Mouse (Mus musculus) limb, embryonic 14.5 days (tissue): ENCODE measurements at regions not wholly inside any gene's neighbourhood (a gene's known extent, or its start where the extent isn't known, plus 50 kb on each side); places are given as distances from the start of the nearest gene placed in this dataset.

ENCODE experiments used
- ATAC-seq: fragments of 200-750 bp; cut with Nextera tagmentation; 2 replicates; pipeline ENCODE4 v1.8.0; 2017; ENCODE audit warnings: low read depth, moderate number of reproducible peaks, moderate TSS enrichment; ENCODE audit not compliant: low FRiP score
- DNase-seq: peaks from one replicate; pipeline ENCODE4 v3.0.0-alpha.2; 2015; ENCODE audit warnings: low spot score
- H3K27ac ChIP-seq: fragments of 300-500 bp; sonication (generic); replicated peaks from 2 replicates; pipeline ENCODE4 v1.5.1; 2014; ENCODE audit warnings: low read depth, mild to moderate bottlenecking, low read length, moderate library complexity, mixed read lengths
- H3K27me3 ChIP-seq: fragments of 300-500 bp; sonication (generic); 2 replicates; pipeline ENCODE4 v1.6.1; 2014; ENCODE audit warnings: low read length, mixed read lengths; ENCODE audit not compliant: control insufficient read depth, insufficient read depth
- H3K36me3 ChIP-seq: fragments of 300-500 bp; sonication (generic); 2 replicates; pipeline ENCODE4 v1.6.1; 2014; ENCODE audit warnings: mild to moderate bottlenecking, low read length, moderate library complexity, mixed read lengths; ENCODE audit not compliant: control insufficient read depth, insufficient read depth
- H3K4me1 ChIP-seq: fragments of 300-500 bp; sonication (generic); 2 replicates; pipeline ENCODE4 v1.6.1; 2014; ENCODE audit warnings: antibody characterized with exemption, low read length, mixed read lengths; ENCODE audit not compliant: control insufficient read depth, insufficient read depth
- H3K4me2 ChIP-seq: fragments of 300-500 bp; sonication (generic); replicated peaks from 2 replicates; pipeline ENCODE4 v1.6.1; 2014; ENCODE audit warnings: low read depth, mild to moderate bottlenecking, low read length, moderate library complexity; ENCODE audit not compliant: severe bottlenecking
- H3K4me3 ChIP-seq: fragments of 300-500 bp; sonication (generic); replicated peaks from 2 replicates; pipeline ENCODE4 v1.5.1; 2014; ENCODE audit warnings: low read length
- H3K9ac ChIP-seq: fragments of 300-500 bp; sonication (generic); 2 replicates; pipeline ENCODE4 v1.6.1; 2014; ENCODE audit warnings: mild to moderate bottlenecking, low read depth, low read length, moderate library complexity; ENCODE audit not compliant: severe bottlenecking
- H3K9me3 ChIP-seq: fragments of 300-500 bp; sonication (generic); 2 replicates; pipeline ENCODE4 v1.6.1; 2016; ENCODE audit warnings: low read length; ENCODE audit not compliant: control insufficient read depth
- POLR2A ChIP-seq: fragments of 200-500 bp; IDR thresholded peaks from 2 replicates; pipeline ENCODE4 v1.8.0; 2012; ENCODE audit warnings: inconsistent platforms, mild to moderate bottlenecking, moderate library complexity, borderline replicate concordance; ENCODE audit not compliant: insufficient read depth, insufficient read length; ENCODE audit errors: extremely low read depth
- WGBS: fragments of 180-500 bp; shearing (Covaris S2); extraction: QIAGEN DNeasy Blood & Tissue Kit; methylation state at CpG from one replicate; pipeline ENCODE4 v1.1.7; 2014; 5-methylcytosine and 5-hydroxymethylcytosine counted together

GRCm38 (mm10) chr9:79295306-79295705, 423.3 kb downstream of the Col12a1 start:
- Histone ChIP-seq H3K9ac (no peak overlapping the region), H3K4me1 (no peaks in the 10 kb centered on the region)
- DNase-seq, result no peak

DNA sequence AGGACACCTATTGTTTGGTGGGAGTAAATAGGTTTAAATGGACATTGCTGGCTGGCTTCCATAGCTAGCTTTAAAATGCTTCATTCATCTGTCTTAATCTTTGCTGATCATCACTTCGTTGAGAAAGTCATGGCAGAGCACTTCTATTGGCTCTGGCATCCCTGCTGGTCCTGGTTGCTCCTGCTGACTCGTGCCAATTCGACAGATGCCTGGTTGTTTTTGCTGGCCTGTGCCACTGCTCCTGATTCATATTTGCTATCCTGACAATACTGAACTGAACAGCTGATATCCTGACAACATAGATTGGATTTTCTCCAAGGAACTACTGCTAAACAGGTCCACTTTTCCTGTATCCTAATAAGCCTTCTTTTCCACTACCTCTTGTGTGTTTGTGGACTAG, 417.1 kb downstream of the Col12a1 start:
- ATAC-seq, result no peak
- Histone ChIP-seq H3K4me2 (no peak overlapping the region), H3K27me3 (no peaks in the 10 kb centered on the region), H3K9me3 (peaks cover 7% of the 10 kb centered on the region; the same call in 1 of the 2 replicates), H3K9ac (no peak overlapping the region), H3K4me1 (no peaks in the 10 kb centered on the region), H3K4me3 (no peak overlapping the region), H3K36me3 (no peaks in the 10 kb centered on the region), H3K27ac (no peak overlapping the region)
- DNase-seq, result no peak
- TF ChIP-seq POLR2A, result no peak
- 76% methylated on average over 3 of the region's 3 CpGs for WGBS

More at GRCm38 (mm10) chr9:79295306-79295705, 423.3 kb downstream of the Col12a1 start:
- H3K27ac ChIP-seq, result no peak overlapping the region
- no peak for TF ChIP-seq POLR2A
- no peak overlapping the region for H3K4me3 ChIP-seq
- no peak for ATAC-seq
- no peak overlapping the region for H3K4me2 ChIP-seq
- H3K9me3 ChIP-seq, result peaks cover 3% of the 10 kb centered on the region; the same call in 1 of the 2 replicates
- WGBS, result 79% methylated on average over 3 of the region's 3 CpGs
- no peaks in the 10 kb centered on the region for H3K27me3 ChIP-seq
- H3K36me3 ChIP-seq, result no peaks in the 10 kb centered on the region

- DNase-seq, result no peak
- H3K27ac ChIP-seq, result no peak overlapping the region
- H3K4me3 ChIP-seq, result no peak overlapping the region
- H3K27me3 ChIP-seq, result no peaks in the 10 kb centered on the region
- no peak for TF ChIP-seq POLR2A
- 69% methylated on average over 3 of the region's 3 CpGs for WGBS
- H3K4me1 ChIP-seq, result no peaks in the 10 kb centered on the region
- no peaks in the 10 kb centered on the region for H3K9me3 ChIP-seq
- H3K9ac ChIP-seq, result no peak overlapping the region
- H3K4me2 ChIP-seq, result no peak overlapping the region
- H3K36me3 ChIP-seq, result no peaks in the 10 kb centered on the region
- ATAC-seq, result no peak
Observed at GRCm38 (mm10) chr9:79310591-79310990, 408.0 kb downstream of the Col12a1 start.

- H3K27ac ChIP-seq, result no peak overlapping the region
Observed at GRCm38 (mm10) chr9:79317411-79317810, 401.2 kb downstream of the Col12a1 start.

DNA sequence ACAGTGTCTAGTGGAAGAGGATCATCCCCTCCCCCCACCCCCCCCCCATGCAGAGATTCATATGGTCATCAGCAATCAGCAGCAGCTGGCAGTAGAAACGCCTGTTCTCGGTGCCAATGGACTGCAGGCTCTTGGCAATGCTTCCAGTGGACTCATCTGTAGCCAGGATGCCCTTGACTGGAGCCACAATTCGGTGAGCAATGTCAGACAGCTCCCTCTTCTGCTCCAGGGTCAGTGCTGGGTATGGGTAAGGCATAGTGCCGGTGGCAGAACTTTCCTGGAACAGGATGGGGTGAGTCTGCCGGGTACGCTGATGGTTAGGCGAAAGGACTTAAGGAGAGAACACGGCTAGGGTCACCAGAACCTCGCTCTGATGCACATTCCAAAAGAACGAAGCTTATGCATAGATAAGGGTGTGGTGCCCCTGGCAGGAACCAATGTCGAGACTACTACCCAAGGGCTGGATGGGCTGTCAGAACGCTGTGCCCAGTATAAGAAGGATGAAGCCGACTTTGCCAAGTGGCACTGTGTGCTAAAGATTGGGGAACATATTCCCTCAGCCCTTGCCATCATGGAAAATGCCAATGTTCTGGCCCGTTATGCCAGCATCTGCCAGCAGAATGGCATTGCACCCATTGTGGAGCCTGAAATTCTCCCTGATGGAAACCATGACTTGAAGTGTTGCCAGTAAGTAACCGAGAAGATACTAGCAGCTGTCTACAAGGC, 372.1 kb downstream of the Col12a1 start:
- H3K4me1 ChIP-seq, result no peaks in the 10 kb centered on the region
- peaks cover 7% of the 10 kb centered on the region; the same call in 1 of the 2 replicates for H3K9me3 ChIP-seq
- ATAC-seq, result no peak
- no peak overlapping the region for H3K9ac ChIP-seq
- H3K27ac ChIP-seq, result no peak overlapping the region
- H3K4me3 ChIP-seq, result no peak overlapping the region
- H3K27me3 ChIP-seq, result no peaks in the 10 kb centered on the region
- TF ChIP-seq POLR2A, result no peak
- 90% methylated on average over 15 of the region's 15 CpGs for WGBS
- H3K4me2 ChIP-seq, result no peak overlapping the region
- H3K36me3 ChIP-seq, result no peaks in the 10 kb centered on the region
- DNase-seq, result no peak

More at GRCm38 (mm10) chr9:79317411-79317810, 401.2 kb downstream of the Col12a1 start:
- no peaks in the 10 kb centered on the region for H3K27me3 ChIP-seq
- DNase-seq (no peak), ATAC-seq (no peak)
- TF ChIP-seq POLR2A, result no peak
- H3K36me3 ChIP-seq, result no peaks in the 10 kb centered on the region
- H3K9me3 ChIP-seq, result no peaks in the 10 kb centered on the region
- H3K4me1 ChIP-seq, result no peaks in the 10 kb centered on the region; the same call in 1 of the 2 replicates
- H3K4me3 ChIP-seq, result no peak overlapping the region
- H3K9ac ChIP-seq, result no peak overlapping the region
- H3K4me2 ChIP-seq, result no peak overlapping the region

DNA sequence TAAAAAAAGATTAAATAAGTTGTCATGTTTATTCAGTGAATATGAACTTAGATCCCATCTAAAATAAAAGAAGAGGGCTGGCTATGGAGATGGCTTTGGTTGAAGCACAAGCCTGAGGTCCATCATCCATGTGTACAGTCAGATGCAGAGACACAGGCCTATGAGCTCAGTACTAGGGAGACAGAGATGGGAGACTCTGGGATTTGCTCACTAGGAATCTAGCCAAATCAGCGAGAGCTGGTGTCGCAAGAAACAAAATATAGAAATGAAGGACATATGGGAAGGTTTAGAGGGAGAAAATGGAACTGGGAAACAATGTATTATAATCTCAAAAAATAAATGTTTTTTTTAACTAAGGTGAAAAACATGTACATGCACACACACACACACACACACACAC, 326.6 kb downstream of the Col12a1 start:
- TF ChIP-seq POLR2A, result no peak
- ATAC-seq (no peak), DNase-seq (no peak)
- no peak overlapping the region for H3K27ac ChIP-seq
- no peaks in the 10 kb centered on the region for H3K27me3 ChIP-seq
- H3K9ac ChIP-seq, result no peak overlapping the region
- WGBS, result 82% methylated on average over 2 of the region's 2 CpGs
- H3K36me3 ChIP-seq, result no peaks in the 10 kb centered on the region
- no peaks in the 10 kb centered on the region for H3K4me1 ChIP-seq
- H3K4me2 ChIP-seq, result no peak overlapping the region
- H3K4me3 ChIP-seq, result no peak overlapping the region
- no peaks in the 10 kb centered on the region for H3K9me3 ChIP-seq
